Mouse (Mus musculus): ENCODE data around the gene Gls2. TPM values are rescaled to one million over a fixed set of nuclear protein-coding genes. Genes with fewer than 3 reads are reported as not detected.
A peak's percentile ranks its signal among the peaks of the same experiment; 100 is the strongest.
"Not testable (repeated sequence)": the region's sequence is repeated elsewhere in the genome, so short reads cannot be mapped to it uniquely, and the experiment has no call there.

Gene Gls2
- 1.5 and 2.3 TPM in 2 replicates for polyA plus RNA-seq (2016; fragmentation: Nextera tagmentation; extraction: Ambion mirVana)

- no peaks in the 10 kb centered on the region for H3K9me3 ChIP-seq
- peak within 1 kb of the TSS; percentile 84 for H3K27ac ChIP-seq
- H3K36me3 ChIP-seq (replicated peaks): no peaks in the 10 kb centered on the region
- H3K4me3 ChIP-seq: peak within 1 kb of the TSS; percentile 91
- under 1% methylated on average over 46 of the region's 46 CpGs for WGBS
- peaks cover 40% of the 10 kb centered on the region for H3K27me3 ChIP-seq (ENCODE audit: poor library complexity, severe bottlenecking)
- DNase-seq (ENCODE audit: extremely low spot score, low spot score): peak; percentile 99
- H3K4me1 ChIP-seq: peaks cover 22% of the 10 kb centered on the region
Observed at GRCm38 (mm10) chr10:128194024-128194550, at the start of gene Gls2. Gene Gls2 (plus strand): TSS chr10:128194457.

GRCm38 (mm10) chr10:128144961-128145360 lies 49.3 kb upstream of the Gls2 start:
- Histone ChIP-seq H3K27ac (no peak overlapping the region), H3K27me3 (ENCODE audit: poor library complexity, severe bottlenecking) (no peaks in the 10 kb centered on the region), H3K9me3 (no peaks in the 10 kb centered on the region), H3K4me1 (peaks cover 12% of the 10 kb centered on the region), H3K4me3 (no peak overlapping the region), H3K36me3 (replicated peaks) (peaks cover 80% of the 10 kb centered on the region)
- no peak for DNase-seq (ENCODE audit: extremely low spot score, low spot score)
- 78% methylated on average over 2 of the region's 2 CpGs for WGBS

GRCm38 (mm10) chr10:128148789-128149365 lies 45.4 kb upstream of the Gls2 start:
- H3K4me1 ChIP-seq: peaks cover 15% of the 10 kb centered on the region
- H3K4me3 ChIP-seq: peak overlapping the region; percentile 36; the same call in 1 of the 2 replicates
- no peak for DNase-seq (ENCODE audit: extremely low spot score, low spot score)
- no peaks in the 10 kb centered on the region for H3K9me3 ChIP-seq
- WGBS: 90% methylated on average over 5 of the region's 5 CpGs
- peak overlapping the region; percentile 82; the same call in 1 of the 2 replicates for H3K27ac ChIP-seq
- peaks cover 52% of the 10 kb centered on the region for H3K36me3 ChIP-seq (replicated peaks)
- H3K27me3 ChIP-seq (ENCODE audit: poor library complexity, severe bottlenecking): no peaks in the 10 kb centered on the region

GRCm38 (mm10) chr10:128149592-128149991 lies 44.7 kb upstream of the Gls2 start:
- Histone ChIP-seq H3K27ac (peak overlapping the region; percentile 82), H3K27me3 (ENCODE audit: poor library complexity, severe bottlenecking) (no peaks in the 10 kb centered on the region), H3K9me3 (no peaks in the 10 kb centered on the region), H3K4me1 (peaks cover 15% of the 10 kb centered on the region), H3K36me3 (replicated peaks) (peaks cover 46% of the 10 kb centered on the region), H3K4me3 (peak overlapping the region; percentile 36)
- peak; percentile 65 for DNase-seq (ENCODE audit: extremely low spot score, low spot score)
- 2% methylated on average over 5 of the region's 5 CpGs for WGBS

- peaks cover 15% of the 10 kb centered on the region for H3K4me1 ChIP-seq
- no peaks in the 10 kb centered on the region for H3K9me3 ChIP-seq
- DNase-seq (ENCODE audit: extremely low spot score, low spot score): no peak
- 92% methylated on average over 14 of the region's 14 CpGs for WGBS
- H3K4me3 ChIP-seq: no peak overlapping the region
- peaks cover 32% of the 10 kb centered on the region for H3K36me3 ChIP-seq (replicated peaks)
- H3K27ac ChIP-seq: no peak overlapping the region
- H3K27me3 ChIP-seq (ENCODE audit: poor library complexity, severe bottlenecking): no peaks in the 10 kb centered on the region
Observed at GRCm38 (mm10) chr10:128150941-128151340, 43.3 kb upstream of the Gls2 start.

GRCm38 (mm10) chr10:128153978-128154377 lies 40.3 kb upstream of the Gls2 start:
- H3K36me3 ChIP-seq (replicated peaks): peaks cover 14% of the 10 kb centered on the region
- WGBS: 94% methylated on average over 3 of the region's 3 CpGs
- no peak overlapping the region for H3K4me3 ChIP-seq
- H3K9me3 ChIP-seq: no peaks in the 10 kb centered on the region
- no peaks in the 10 kb centered on the region for H3K27me3 ChIP-seq (ENCODE audit: poor library complexity, severe bottlenecking)
- H3K27ac ChIP-seq: no peak overlapping the region
- peaks cover 12% of the 10 kb centered on the region for H3K4me1 ChIP-seq
- no peak for DNase-seq (ENCODE audit: extremely low spot score, low spot score)

- H3K9me3 ChIP-seq; H3K4me3 ChIP-seq; H3K4me1 ChIP-seq; DNase-seq (ENCODE audit: extremely low spot score, low spot score); H3K27me3 ChIP-seq (ENCODE audit: poor library complexity, severe bottlenecking); H3K27ac ChIP-seq: not testable (repeated sequence)
- WGBS: 82% methylated on average over 3 of the region's 3 CpGs
- H3K36me3 ChIP-seq (replicated peaks): peaks cover 22% of the 10 kb centered on the region
Observed at GRCm38 (mm10) chr10:128165726-128166125, 28.5 kb upstream of the Gls2 start.

GRCm38 (mm10) chr10:128167091-128167490 lies 27.2 kb upstream of the Gls2 start:
- H3K27me3 ChIP-seq (ENCODE audit: poor library complexity, severe bottlenecking): no peaks in the 10 kb centered on the region
- WGBS: 62% methylated on average over 6 of the region's 6 CpGs
- H3K36me3 ChIP-seq (replicated peaks): peaks cover 16% of the 10 kb centered on the region
- DNase-seq (ENCODE audit: extremely low spot score, low spot score): no peak
- no peak overlapping the region for H3K4me3 ChIP-seq
- no peaks in the 10 kb centered on the region for H3K9me3 ChIP-seq
- 0 out of 2 replicates have a peak, but pooled peaks cover 3% of the 10 kb centered on the region for H3K4me1 ChIP-seq
- no peak overlapping the region for H3K27ac ChIP-seq

- not testable (repeated sequence) for DNase-seq (ENCODE audit: extremely low spot score, low spot score); H3K27ac ChIP-seq; H3K9me3 ChIP-seq; H3K27me3 ChIP-seq (ENCODE audit: poor library complexity, severe bottlenecking); H3K36me3 ChIP-seq (replicated peaks); H3K4me3 ChIP-seq
- H3K4me1 ChIP-seq: peaks cover 27% of the 10 kb centered on the region
- WGBS: 94% methylated on average over 10 of the region's 10 CpGs
Observed at GRCm38 (mm10) chr10:128171348-128171747, 22.9 kb upstream of the Gls2 start.

- H3K4me3 ChIP-seq: peak overlapping the region; percentile 70
- peaks cover 3% of the 10 kb centered on the region; the same call in 1 of the 2 replicates for H3K36me3 ChIP-seq (replicated peaks)
- no peaks in the 10 kb centered on the region for H3K27me3 ChIP-seq (ENCODE audit: poor library complexity, severe bottlenecking)
- H3K4me1 ChIP-seq: peaks cover 35% of the 10 kb centered on the region
- DNase-seq (ENCODE audit: extremely low spot score, low spot score): no peak
- H3K27ac ChIP-seq: peak overlapping the region; percentile 88
- H3K9me3 ChIP-seq: no peaks in the 10 kb centered on the region
- 25% methylated on average over 3 of the region's 3 CpGs for WGBS
Observed at GRCm38 (mm10) chr10:128175302-128175701, 19.0 kb upstream of the Gls2 start.

- peak overlapping the region; percentile 88 for H3K27ac ChIP-seq
- H3K4me3 ChIP-seq: peak overlapping the region; percentile 70
- peak; percentile 86 for DNase-seq (ENCODE audit: extremely low spot score, low spot score)
- H3K27me3 ChIP-seq (ENCODE audit: poor library complexity, severe bottlenecking): no peaks in the 10 kb centered on the region
- H3K36me3 ChIP-seq (replicated peaks): peaks cover 3% of the 10 kb centered on the region; the same call in 1 of the 2 replicates
- H3K4me1 ChIP-seq: peaks cover 35% of the 10 kb centered on the region
- WGBS: 1% methylated on average over 17 of the region's 17 CpGs
- H3K9me3 ChIP-seq: no peaks in the 10 kb centered on the region
Observed at GRCm38 (mm10) chr10:128175996-128176755, 18.1 kb upstream of the Gls2 start.

GRCm38 (mm10) chr10:128177316-128177715 lies 16.9 kb upstream of the Gls2 start:
- Histone ChIP-seq H3K4me3 (no peak overlapping the region), H3K27ac (no peak overlapping the region), H3K27me3 (ENCODE audit: poor library complexity, severe bottlenecking) (no peaks in the 10 kb centered on the region), H3K4me1 (peaks cover 35% of the 10 kb centered on the region), H3K36me3 (replicated peaks) (peaks cover under 1% of the 10 kb centered on the region; the same call in 1 of the 2 replicates), H3K9me3 (no peaks in the 10 kb centered on the region)
- DNase-seq (ENCODE audit: extremely low spot score, low spot score): no peak
- 86% methylated on average over 4 of the region's 4 CpGs for WGBS

- Histone ChIP-seq H3K4me1 (peaks cover 20% of the 10 kb centered on the region), H3K36me3 (replicated peaks) (no peaks in the 10 kb centered on the region), H3K27me3 (ENCODE audit: poor library complexity, severe bottlenecking) (no peaks in the 10 kb centered on the region), H3K4me3 (peak within 1 kb of the TSS; percentile 27), H3K27ac (peak within 1 kb of the TSS; percentile 53), H3K9me3 (no peaks in the 10 kb centered on the region)
- DNase-seq (ENCODE audit: extremely low spot score, low spot score): no peak
- WGBS: 4% methylated on average over 6 of the region's 6 CpGs
Observed at GRCm38 (mm10) chr10:128179989-128180388, 14.3 kb upstream of the Gls2 start, which contains the start of gene Rbms2. Gene Rbms2 (minus strand): TSS chr10:128180297.
